ENCODE assay signal across 23 mouse cellular contexts in genomic region chr1:128820527-128820926, GRCm38 (mm10).
DNase-seq lines count a peak whose midpoint lies in the region; ATAC-seq and TF ChIP-seq lines count a peak whose summit lies in the region.
"Had no signal": no experiment of that assay in that cellular context is flagged by ENCODE, and none has a peak within 500 bp of the region (broad histone marks: within the 10 kb centered on the region; RNA-seq: fewer than 3 reads in every experiment).

No protein-coding gene starts in this region.

- H3K27me3 ChIP-seq in Patski: peaks cover 5% of the 10 kb centered on the region
- H3K27me3 ChIP-seq: hindbrain, embryonic 12.5 days had no signal

- peak; percentile 26 for TF ChIP-seq CTCF in layer of hippocampus, adult 2 months (conservative IDR thresholded peaks at IDR 0.05)
- TF ChIP-seq CTCF in Patski (IDR thresholded peaks at IDR 0.05): peak; percentile 32

- H3K4me3 ChIP-seq in layer of hippocampus, adult 2 months: no peak overlapping the region
- H3K4me3 ChIP-seq: embryonic facial prominence, embryonic 12.5 days; forebrain, embryonic 12.5 days; gastrocnemius, adult 2 months; hindbrain, embryonic 12.5 days; left cerebral cortex, adult 2 months; megakaryocyte, embryonic 14.5 days had no signal

- H3K27ac ChIP-seq in layer of hippocampus, adult 2 months: no peak overlapping the region
- H3K27ac ChIP-seq: embryonic facial prominence, embryonic 12.5 days; forebrain, embryonic 12.5 days; gastrocnemius, adult 2 months; hindbrain, embryonic 12.5 days; left cerebral cortex, adult 2 months had no signal

- CTCF ChIA-PET in Patski (lab: Charles Lee): interaction anchor here (0.9 kb wide), 1 partner anchor 55 kb away, joined by 3 read pairs; no protein-coding TSS in a partner anchor

- in situ Hi-C loops in Patski (cut with MboI; ENCODE audit: low pct_unique_long_range_greater_than_20kb): loop anchor here (5.0 to 10.0 kb wide), 2 partner anchors 223 to 546 kb away; no protein-coding TSS in a partner anchor

- DNase-seq in CD4-positive, CD25-positive, alpha-beta regulatory T cell, adult 2 months (ENCODE audit: low read depth, low spot score): peak; percentile 27
- no peak for DNase-seq in layer of hippocampus, adult 2 months (ENCODE audit: low spot score in 2 of 2)
- no peak for DNase-seq in layer of hippocampus, adult 9-10 months (ENCODE audit: low spot score)
- DNase-seq in 416B (ENCODE audit: low read depth) (peak; percentile 39), Patski (ENCODE audit: low read depth, low spot score) (no peak)
- no peak for DNase-seq in urinary bladder, postnatal 4 days (ENCODE audit: low spot score in 2 of 2)
- no peak for DNase-seq in adrenal gland, postnatal 25 days
- DNase-seq: adrenal gland, adult 8-10 months; cerebellum, adult 2 months; cerebellum, postnatal 25 days; gastrocnemius, adult 2 months; kidney, postnatal 4 days; right cerebral cortex, adult 18-20 months; thymus, postnatal 14 days had no signal

- POLR2A ChIA-PET in Patski (lab: Charles Lee): no interaction called here

- ATAC-seq in CD4-positive, CD25-positive, alpha-beta regulatory T cell, adult 4 months: no peak
- no peak for ATAC-seq in Patski
- ATAC-seq: activated CD4-positive, CD25-positive, alpha-beta regulatory T cell, adult 4 months; inflammation-experienced regulatory T-cells, adult 6 months; midbrain, embryonic 16.5 days had no signal

Comparison
In these comparisons a context has a peak if more than half of its experiments do, and no peak if none do; other contexts are left out.
1. DNase-seq: peak in CD4-positive, CD25-positive, alpha-beta regulatory T cell, adult 2 months (single experiment) and 416B (single experiment); none in layer of hippocampus, adult 2 months (0 of 2), layer of hippocampus, adult 9-10 months (single experiment), Patski (single experiment), urinary bladder, postnatal 4 days (0 of 2) and adrenal gland, postnatal 25 days (single experiment).